Mouse (Mus musculus) erythroblast, embryonic 14.5 days (primary cell): Measurements from ENCODE around the gene Slc34a2. TPM values are rescaled to one million over a fixed set of nuclear protein-coding genes. Genes with fewer than 3 reads are reported as not detected.

ENCODE experiments used
- H3K27me3 ChIP-seq: 2 replicates; pipeline ENCODE4 v1.6.1; 2012; ENCODE audit warnings: inconsistent platforms; ENCODE audit not compliant: control insufficient read depth
- H3K36me3 ChIP-seq: 2 replicates; pipeline ENCODE4 v1.6.1; 2012; ENCODE audit warnings: mild to moderate bottlenecking, inconsistent platforms; ENCODE audit not compliant: control insufficient read depth
- H3K4me1 ChIP-seq: 2 replicates; pipeline ENCODE4 v1.6.1; 2012; ENCODE audit warnings: inconsistent platforms; ENCODE audit not compliant: control insufficient read depth
- H3K4me3 ChIP-seq: replicated peaks from 2 replicates; pipeline ENCODE3; 2012; ENCODE audit warnings: moderate library complexity, mild to moderate bottlenecking, inconsistent platforms
- H3K9me3 ChIP-seq: 2 replicates; pipeline ENCODE4 v1.6.1; 2012; ENCODE audit warnings: low read length, inconsistent platforms, mixed read lengths; ENCODE audit not compliant: control insufficient read depth
- GATA1 ChIP-seq: IDR thresholded peaks from 2 replicates; pipeline ENCODE4 v1.6.1; 2012; ENCODE audit warnings: low read length, inconsistent platforms, mixed read lengths
- TAL1 ChIP-seq: IDR thresholded peaks from 3 replicates; pipeline ENCODE4 v1.6.1; 2012; ENCODE audit warnings: low read length, inconsistent platforms, mixed read lengths
- polyA plus RNA-seq: library from polyadenylated mRNA; stranded (reverse); fragments of >175 nt; gene quantifications from 2 replicates; pipeline ENCODE4 v1.2.3, GENCODE M21; 2012

The Slc34a2 gene
- polyA plus RNA-seq, 1 experiment: not detected

DNA sequence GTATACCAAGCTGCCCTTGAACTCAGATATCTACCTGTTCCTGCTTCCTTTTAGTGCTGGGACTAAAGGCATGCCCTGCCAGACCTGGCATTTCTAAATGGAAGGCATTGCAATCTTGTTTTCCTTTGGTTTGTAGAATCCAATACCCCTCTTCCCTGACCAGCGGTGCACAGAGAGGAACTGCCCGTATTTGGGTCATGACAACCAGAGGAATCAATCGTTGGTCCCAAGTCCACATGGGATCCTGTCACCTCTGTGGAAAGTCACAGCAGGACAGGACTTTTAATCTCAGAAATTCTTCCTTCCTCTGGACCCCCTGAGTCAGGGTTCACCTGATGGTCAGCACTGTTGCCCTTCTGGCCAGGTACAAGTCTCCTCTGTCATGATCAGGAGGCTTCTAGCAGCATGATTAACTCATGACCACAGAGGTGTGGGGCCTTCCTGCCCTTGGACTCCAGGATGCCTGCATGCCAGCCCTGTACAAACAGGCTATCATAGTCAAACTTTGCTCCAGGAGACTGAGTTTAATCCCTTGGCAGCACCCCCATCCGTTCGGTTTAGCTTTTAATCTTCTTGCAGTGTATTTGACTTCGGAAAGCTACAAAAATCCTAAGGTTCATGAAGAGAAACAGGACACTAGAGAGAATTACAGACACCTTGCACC is 39.7 kb upstream of the Slc34a2 start:
- Histone ChIP-seq H3K36me3 (no peaks in the 10 kb centered on the region), H3K9me3 (no peaks in the 10 kb centered on the region), H3K4me3 (no peak overlapping the region), H3K4me1 (no peaks in the 10 kb centered on the region), H3K27me3 (no peaks in the 10 kb centered on the region)
- no peak for TF ChIP-seq GATA1
- TF ChIP-seq TAL1: no peak

DNA sequence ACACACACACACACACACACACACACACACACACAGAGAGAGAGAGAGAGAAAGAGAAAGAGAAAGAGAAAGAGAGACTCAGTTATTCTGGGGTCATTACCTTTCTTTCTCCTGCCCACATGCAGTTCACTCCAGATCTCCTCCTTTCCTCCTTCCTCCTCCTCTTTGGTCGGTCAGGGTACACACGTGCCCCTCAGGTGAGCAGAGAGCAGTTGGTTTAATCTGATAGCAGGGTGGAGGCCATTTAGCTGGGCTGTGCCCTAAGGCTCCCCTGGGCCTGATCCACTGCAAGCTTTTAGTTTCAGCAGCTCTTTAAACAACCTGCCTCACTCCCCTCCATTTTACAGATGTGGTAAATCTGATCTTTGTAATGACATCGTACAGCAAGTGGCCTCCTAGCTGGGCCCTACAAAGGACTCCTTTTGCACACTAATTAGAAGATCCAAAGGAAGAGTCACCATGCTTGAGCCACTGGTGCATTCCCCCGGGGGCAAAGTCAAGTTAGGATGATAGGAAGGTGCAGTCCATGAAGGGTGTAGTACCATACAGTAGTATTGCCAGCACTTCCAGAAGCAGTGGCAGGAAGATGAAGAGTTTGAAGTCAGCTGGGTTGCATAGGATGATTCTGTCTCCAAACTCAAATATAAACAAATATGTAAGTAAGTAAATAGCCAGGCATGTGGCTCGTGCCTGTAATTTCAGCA is 37.6 kb upstream of the Slc34a2 start:
- Histone ChIP-seq H3K9me3 (no peaks in the 10 kb centered on the region), H3K4me1 (no peaks in the 10 kb centered on the region), H3K36me3 (no peaks in the 10 kb centered on the region), H3K27me3 (no peaks in the 10 kb centered on the region), H3K4me3 (no peak overlapping the region)
- no peak for TF ChIP-seq GATA1
- TF ChIP-seq TAL1: no peak

DNA sequence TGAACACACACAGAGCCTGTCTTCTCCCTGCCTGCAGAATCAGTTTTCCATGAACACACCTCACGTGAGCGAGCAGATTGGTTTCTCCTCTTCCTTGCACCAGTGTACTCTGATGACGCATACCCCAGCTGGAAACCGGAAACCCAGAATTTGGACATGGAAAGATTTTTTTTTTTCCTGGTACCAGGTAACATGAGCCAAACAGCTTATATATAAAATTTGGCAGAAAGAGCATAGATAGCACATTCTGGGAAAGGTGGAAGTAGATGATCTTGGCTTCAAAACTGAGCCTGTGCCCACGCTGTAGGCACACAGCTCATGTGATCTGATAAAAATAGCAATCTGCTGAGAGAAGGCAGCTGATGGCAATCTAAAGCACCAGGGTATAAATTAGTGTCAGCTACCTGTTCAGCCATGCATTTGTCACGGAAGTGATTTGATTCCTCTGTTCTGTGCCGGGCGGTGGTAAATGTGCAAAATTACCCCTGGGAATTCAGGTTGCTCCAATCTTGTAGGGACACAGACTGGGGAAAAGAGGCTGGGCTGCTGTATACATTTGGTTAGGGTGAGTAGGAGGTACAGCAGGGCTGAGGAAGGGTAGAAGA is 35.2 kb upstream of the Slc34a2 start:
- Histone ChIP-seq H3K4me1 (no peaks in the 10 kb centered on the region), H3K36me3 (no peaks in the 10 kb centered on the region), H3K9me3 (no peaks in the 10 kb centered on the region), H3K27me3 (no peaks in the 10 kb centered on the region), H3K4me3 (no peak overlapping the region)
- no peak for TF ChIP-seq GATA1
- TF ChIP-seq TAL1: no peak

DNA sequence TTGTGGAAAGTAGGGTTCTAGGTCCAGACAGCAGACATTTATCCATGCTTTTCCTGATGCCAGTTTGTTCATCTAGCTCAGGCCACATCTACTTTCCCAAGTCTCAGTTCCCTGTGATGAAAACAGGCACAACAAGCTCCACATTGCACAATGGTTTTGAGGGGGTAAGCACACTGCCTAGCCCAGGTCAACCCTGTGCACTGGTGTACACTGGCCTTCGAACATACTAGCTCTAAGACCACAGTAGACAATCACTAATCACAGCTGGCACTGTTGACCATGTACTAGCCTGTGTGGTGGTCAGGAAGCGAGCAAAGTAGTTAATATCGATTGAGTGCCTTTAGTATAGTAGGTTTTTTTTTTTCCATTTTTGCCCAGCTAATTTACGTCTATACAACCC is 34.4 kb upstream of the Slc34a2 start:
- Histone ChIP-seq H3K4me3 (no peak overlapping the region), H3K27me3 (no peaks in the 10 kb centered on the region), H3K36me3 (no peaks in the 10 kb centered on the region), H3K9me3 (no peaks in the 10 kb centered on the region), H3K4me1 (no peaks in the 10 kb centered on the region)
- no peak for TF ChIP-seq GATA1
- TF ChIP-seq TAL1: no peak

DNA sequence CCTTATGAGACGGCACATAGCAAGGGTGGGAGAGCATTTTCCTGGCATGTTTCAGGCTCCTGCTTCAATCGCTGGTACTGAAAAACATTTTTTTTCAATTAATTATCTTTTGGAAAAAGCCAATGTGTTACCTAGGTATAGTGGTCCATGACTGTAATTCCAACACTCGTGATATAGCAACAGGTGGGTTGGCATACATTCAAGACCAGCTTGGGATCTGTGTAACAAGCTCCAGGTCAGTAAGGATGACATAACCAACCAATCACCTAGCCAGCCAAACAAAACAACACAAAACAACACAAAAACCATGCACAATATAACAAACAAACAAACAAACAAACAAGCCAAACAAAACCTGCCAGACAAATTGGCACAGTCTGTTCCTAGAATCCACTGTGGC is 33.9 kb upstream of the Slc34a2 start:
- H3K36me3 ChIP-seq: no peaks in the 10 kb centered on the region
- no peak overlapping the region for H3K4me3 ChIP-seq
- no peaks in the 10 kb centered on the region for H3K4me1 ChIP-seq
- H3K9me3 ChIP-seq: no peaks in the 10 kb centered on the region
- no peaks in the 10 kb centered on the region for H3K27me3 ChIP-seq
- TF ChIP-seq GATA1: no peak
- no peak for TF ChIP-seq TAL1

DNA sequence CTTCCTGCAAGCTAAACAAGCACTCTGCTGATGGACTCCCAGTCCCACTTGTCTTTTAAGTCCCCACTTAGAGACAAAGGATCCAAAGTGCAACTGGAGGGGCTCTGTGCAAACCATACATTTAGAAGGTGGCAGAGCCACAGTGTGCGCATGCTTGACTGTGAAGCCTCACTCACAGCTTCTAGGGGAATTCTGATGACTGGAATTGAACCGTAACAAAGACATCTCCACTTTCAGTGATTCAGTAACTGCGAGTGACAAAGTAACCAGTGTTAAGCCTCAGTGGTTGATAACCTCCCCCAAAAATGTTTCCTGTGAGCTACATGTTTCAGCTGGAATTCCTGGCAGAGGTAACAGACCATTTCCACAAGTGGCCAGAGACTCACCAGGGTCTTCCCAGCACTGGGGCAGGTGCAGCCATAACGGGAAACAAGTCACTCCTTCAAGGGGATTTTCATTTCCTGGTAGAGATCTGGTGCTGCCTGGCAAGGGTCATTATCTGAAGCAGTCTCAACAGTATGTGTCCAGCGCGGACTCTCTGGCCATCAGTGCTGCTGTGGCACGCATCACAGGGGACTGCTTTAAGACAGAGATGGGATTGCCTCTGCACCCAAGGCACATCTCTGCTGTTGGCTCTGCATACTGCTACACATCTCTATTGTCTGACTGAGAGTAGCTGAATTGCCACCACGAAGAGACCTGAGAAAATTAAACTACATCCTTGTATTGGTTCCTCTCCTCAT is 28.7 kb upstream of the Slc34a2 start:
- TF ChIP-seq GATA1 (no peak), TAL1 (no peak)
- no peaks in the 10 kb centered on the region for H3K36me3 ChIP-seq
- H3K27me3 ChIP-seq: no peaks in the 10 kb centered on the region
- no peaks in the 10 kb centered on the region for H3K9me3 ChIP-seq
- no peak overlapping the region for H3K4me3 ChIP-seq
- H3K4me1 ChIP-seq: no peaks in the 10 kb centered on the region

DNA sequence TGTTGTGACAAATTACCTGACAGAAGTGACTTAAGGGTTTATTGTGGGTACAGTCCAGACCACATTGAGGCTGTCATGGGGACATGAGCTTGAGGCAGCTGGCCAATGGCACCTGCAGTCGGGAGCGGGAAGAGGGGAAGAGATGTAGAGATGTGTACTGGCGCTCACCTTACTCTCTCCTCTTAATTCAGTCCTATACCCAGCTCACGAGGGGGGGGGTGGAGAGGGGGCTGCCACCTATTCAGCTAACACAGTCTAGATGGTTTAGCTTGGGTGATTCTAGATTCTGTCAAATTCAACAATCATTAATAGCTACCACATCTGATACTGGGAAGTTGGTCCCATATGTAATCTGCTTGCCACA is 28.1 kb upstream of the Slc34a2 start:
- TF ChIP-seq TAL1: no peak
- TF ChIP-seq GATA1: no peak
- H3K36me3 ChIP-seq: no peaks in the 10 kb centered on the region

DNA sequence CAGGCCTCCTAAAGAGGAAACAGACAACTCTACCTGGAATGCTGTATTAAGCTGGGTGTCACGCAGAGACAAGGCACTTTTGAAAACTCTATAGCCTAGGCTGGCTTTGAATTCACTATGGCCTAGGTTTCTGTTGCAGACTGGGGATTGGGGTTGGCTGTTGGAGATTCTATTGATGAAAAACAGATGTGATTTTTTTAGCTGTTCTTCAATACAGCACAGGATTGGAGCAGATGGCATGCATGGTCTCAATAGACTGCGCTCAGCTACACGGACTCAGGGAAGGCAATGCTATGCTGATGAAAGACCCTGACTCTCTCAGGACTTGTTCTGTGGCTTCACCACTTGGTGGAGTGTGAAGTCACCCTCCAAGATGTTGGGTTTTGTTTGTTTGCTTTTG is 26.6 kb upstream of the Slc34a2 start:
- H3K4me1 ChIP-seq: no peaks in the 10 kb centered on the region
- H3K4me3 ChIP-seq: no peak overlapping the region
- H3K36me3 ChIP-seq: no peaks in the 10 kb centered on the region
- no peaks in the 10 kb centered on the region for H3K27me3 ChIP-seq
- no peaks in the 10 kb centered on the region for H3K9me3 ChIP-seq
- TF ChIP-seq TAL1 (no peak), GATA1 (no peak)

More for the DNA sequence above, 28.1 kb upstream of the Slc34a2 start:
- no peaks in the 10 kb centered on the region for H3K9me3 ChIP-seq
- no peaks in the 10 kb centered on the region for H3K4me1 ChIP-seq
- H3K27me3 ChIP-seq: no peaks in the 10 kb centered on the region
- no peak overlapping the region for H3K4me3 ChIP-seq

DNA sequence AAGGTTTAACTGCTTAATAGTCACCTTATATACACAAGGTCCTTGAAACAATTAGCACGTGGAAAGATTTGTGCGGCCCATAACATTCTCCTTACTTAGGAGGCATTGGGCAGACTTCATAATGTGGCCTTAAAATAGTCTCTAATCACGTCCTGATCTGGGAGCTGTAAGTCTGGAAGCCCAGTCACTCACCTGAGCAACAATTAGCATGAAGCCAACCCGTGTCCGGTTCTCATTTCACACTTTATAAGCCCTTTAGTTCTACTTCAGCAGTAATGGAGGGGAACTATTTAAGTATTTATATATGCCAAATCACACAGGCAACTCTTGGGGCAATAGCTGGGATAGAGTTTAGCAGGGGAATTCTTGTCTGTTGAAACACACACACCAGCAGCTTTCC is 21.3 kb upstream of the Slc34a2 start:
- Histone ChIP-seq H3K36me3 (no peaks in the 10 kb centered on the region), H3K4me1 (no peaks in the 10 kb centered on the region), H3K27me3 (no peaks in the 10 kb centered on the region), H3K9me3 (no peaks in the 10 kb centered on the region), H3K4me3 (no peak overlapping the region)
- TF ChIP-seq TAL1 (no peak), GATA1 (no peak)
